Mouse (Mus musculus): ENCODE data around the gene Gja1.

The Gja1 gene

DNA sequence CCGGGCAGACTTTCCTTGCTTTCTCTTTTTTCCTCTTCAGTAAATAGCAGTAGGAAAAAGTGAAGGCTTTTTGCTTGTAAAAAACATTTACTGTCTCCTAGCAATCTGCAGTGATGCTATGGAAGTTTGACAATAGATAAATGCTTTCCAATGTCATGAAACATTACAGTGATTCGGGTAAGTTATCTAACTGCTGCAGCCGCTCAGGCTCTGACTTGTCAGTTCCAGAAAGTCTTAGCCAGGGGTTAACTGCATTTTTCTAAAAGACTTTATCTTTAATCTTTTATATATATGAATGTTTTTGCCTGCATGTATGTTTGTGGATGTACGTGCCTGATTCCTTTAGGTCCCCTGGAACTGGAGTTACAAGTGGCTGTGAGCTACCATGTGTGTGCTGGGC, 45.4 kb downstream of the Gja1 start:
- DNase-seq: no peak

DNA sequence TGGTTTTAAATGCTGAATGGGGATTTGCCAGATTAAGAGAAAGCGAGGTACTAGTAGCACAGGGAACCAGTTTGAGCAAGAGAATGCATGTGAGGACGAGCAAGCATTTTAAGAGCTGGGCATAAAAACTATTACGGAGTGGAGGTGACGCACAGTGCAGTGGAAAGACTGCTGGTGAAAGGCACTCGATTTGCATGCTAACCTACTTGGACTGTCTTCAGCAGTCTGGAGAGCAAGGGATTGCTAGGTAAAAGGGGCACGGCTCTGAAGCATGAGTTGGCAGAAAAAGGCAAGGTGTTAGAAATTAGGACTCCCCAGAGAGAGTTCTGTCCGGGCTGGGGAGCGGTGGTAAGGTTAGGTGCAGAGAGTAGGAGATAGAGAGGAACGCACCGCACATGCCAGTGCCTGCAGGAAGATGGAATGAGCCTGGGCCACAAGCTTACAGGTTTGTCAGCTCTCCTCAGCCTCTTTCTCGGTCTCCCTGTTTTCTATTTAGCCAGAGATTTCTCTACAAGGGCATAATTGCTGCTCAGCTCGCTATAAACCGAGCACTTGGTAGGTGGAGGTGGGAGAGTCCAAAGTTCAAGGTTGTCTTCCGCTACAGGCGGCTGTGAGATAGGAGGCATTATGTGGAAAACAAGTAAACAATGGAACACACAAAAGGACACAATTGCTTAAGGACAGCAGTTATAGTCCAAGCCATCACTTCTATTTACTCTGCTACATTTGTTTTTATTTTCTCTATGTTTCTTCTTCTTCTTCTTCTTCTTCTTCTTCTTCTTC, 48.1 kb downstream of the Gja1 start:
- DNase-seq: no peak

DNA sequence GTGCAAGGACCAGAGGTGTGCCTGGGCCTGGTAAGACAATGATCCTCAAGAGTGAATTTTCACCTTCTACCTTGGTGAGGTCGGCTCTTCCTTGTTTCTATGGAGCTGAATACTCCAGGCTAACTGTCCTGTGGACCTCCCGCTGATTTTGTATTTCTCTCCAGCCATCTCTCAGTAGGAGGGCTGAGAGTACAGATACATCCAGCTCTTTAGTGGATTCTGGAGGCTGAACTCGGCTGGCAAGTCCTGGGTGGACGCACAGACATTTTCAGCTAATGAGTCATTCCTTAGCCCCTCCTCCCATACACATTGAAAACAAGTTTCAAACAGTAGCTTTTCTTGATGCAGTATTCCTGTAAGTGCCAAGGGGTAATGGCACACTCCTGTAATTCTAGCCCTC, 49.2 kb downstream of the Gja1 start:
- DNase-seq: no peak

DNA sequence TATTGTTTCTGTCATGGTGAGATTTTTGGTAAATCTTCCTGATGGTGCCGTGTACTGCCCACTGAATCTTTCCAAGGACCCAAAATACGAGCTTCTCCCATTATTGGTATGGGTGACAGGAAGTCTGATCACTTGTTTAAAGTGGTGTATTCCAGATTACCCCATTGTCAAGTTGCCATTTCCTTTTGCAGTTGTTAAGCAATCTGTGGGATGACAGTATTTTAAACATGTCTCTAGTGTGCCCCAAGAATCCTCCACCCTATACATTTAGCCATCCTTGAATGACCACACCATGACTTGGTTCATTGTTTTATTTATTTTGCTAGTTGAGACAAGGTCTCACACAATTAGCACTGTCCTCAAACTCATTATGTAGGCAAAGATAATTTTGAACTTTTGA, 50.3 kb downstream of the Gja1 start:
- no peak for DNase-seq

DNA sequence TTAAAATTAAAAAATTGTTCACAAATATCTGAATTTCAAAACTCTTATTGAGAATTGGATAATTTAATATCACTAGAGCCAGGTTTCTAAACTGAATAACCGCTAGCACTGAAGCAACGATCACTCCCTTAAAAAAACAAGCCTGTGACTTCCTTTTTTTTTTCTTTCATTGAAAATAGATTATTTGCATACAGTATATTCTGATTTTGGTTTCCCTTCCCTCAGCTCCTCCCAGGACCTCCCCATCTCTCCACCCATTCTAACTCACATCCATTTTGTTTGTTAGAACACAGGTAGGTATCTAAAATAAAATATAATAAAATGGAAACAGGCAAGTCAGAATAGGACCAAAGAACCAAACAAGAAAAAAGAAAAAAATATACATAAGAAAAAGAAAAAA, 50.7 kb downstream of the Gja1 start:
- no peak for DNase-seq

DNA sequence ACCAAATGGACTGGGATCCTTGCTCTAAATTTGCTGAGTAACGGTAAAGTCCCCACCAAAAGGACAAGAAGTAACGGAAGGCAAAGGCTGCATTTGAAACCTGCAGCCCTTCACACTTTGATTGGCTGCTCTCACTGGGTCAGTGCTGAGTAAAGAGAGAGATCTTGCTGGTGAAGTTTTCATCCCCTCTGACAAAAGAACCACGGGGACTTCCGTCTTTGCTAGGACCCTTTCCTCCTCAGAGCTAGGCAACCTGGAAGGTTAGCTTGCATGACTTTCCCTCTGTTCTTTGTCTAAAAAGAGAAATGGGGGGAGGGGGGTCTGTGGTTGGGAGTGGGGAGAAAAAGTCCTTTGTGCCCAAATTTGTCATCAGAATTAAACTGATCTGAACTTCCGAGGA, 51.9 kb downstream of the Gja1 start:
- no peak for DNase-seq

DNA sequence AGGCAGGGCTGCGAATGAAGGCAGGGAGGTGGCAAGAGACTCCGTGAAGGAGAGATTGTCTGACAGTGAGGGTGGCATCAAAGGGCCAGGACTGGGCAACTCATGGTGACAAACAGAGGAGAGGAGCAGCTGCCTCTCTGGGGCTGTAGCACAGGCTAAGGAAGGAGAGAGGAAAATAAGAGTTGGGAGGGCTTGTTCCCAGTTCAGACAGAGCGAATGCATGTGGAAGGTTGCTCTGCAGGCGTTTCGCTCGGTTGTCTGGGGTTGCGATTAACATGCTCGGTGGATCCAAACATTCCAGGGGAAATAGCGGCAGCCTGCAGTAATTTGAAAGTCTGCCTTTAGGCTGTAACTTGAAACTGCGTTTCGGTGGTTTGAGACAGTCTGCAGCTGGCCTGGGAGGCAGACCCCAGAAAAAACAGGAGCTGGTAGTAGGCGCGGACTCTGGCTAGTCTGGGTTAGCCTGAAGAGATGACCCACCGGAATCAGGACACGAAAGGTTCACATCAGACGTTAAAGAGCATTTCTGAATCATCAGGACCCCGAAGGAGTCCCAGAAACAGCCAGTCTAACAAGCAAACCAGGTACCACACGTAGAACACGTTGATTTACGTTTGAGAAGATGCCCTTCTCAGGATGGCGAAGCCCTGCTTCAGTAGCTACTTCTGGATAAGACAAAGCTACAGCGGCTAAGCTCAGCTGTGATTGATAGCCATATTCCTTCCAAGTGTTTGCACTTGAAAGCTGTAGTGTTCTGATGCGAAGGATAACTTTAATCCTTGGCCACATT, 54.7 kb downstream of the Gja1 start:
- no peak for DNase-seq

DNA sequence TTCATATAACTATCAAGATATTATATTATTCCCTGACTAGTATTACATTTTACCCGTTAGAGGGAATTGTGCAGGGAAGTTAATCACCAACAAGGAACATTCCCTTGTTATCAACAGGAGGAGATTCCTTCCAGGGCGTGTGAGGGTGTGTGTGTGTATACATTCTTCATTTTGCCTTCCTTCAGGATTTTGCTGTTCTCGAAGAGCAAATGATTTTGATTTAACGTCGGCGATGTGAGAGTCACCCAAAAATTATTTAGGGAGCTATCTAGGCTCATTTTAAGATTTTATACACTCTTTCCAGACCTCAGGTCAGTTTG, 55.2 kb downstream of the Gja1 start:
- DNase-seq: no peak

DNA sequence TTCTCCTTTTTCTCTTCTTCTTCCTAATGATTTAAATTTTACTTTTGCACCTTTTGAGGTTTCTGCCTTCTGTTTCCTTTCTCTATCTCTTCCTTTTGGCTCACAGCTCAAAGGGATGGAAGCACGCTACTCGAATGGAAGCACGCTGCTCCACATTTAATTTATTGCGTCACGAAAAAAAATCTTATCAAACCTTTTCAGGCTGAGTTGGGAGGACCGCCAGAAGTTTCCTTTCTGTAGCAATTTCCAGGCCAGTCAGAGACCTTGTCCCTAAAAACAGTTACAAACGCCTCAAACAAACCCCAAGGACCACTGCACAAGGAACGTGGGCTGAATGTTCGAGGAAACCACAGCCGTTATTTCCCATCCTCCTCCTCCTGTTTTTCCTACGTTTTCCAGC, 60.2 kb downstream of the Gja1 start:
- no peak for DNase-seq

DNA sequence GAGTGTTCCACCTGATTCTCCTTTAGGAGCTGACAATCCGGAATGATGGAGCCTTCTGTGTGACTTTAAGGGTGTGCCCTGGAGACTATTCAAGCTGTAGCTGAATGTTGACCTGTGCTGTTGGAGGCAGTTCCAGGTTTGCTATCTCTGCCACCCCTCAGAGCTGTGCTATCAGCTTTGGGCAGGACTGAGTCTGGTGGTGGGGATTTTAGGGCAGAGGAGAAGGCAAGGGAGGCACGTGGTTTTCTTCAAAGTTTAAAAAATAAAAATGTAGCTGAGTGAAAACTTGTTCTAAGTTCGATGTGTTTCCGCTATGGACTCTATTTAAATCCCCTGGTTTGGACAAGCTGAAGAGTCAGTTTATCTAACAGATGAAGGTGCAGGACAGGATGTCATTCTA, 62.5 kb downstream of the Gja1 start:
- DNase-seq: no peak

DNA sequence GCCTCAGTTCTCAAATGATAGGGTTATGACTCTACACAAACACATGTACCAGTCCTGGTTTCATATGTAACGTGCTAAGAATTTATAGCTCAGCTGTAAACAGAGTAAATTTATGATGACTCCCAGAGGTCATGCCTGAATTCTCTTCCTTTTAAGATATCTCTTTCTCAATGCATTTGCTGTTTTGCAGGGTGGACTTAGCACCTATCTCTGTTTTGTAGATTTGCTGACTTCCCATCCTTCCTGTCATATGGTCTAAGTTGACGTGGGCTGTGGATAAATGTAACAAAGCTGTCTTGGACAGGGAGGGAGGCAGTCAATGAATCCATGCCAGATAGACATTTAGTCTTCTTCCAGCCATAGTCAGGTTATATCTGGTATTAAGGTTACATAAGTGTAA, 67.3 kb downstream of the Gja1 start:
- DNase-seq: no peak

DNA sequence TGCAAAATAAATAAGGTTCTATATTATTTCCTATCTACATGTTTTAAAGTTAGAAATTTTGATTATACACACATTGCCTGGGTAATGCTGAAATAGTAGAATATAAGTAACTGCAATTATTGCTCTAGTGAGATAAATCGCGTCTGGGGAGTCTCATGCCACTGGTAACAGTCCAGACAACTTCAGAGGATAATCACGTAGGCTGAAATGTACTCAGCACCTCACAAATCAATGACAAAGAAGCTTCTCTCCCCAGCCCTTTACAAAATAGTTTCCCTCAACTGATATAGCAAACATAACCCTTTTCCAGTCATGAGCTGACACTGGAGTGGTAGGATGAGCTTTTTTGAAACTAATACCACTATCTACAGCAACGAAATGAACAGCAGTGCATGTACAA, 71.9 kb downstream of the Gja1 start:
- DNase-seq: no peak

Measured in B cell, adult 2 months (primary cell).